Mouse (Mus musculus): ENCODE measurements around the gene Kdm4d.

GRCm38 (mm10) chr9:14521695-14522094, 21.4 kb upstream of the Kdm4d start:
- TF ChIP-seq CTCF (IDR thresholded peaks at IDR 0.05; ENCODE audit: extremely low read depth, insufficient read length, insufficient replicate concordance, low read depth, low read length) (no peak), POLR2A (IDR thresholded peaks at IDR 0.05; ENCODE audit: low read depth, low read length) (no peak)

All from small intestine, adult 2 months (tissue).